Mouse (Mus musculus): ENCODE results near the gene Fam169b. TPM values are rescaled to one million over a fixed set of nuclear protein-coding genes. Genes with fewer than 3 reads are reported as not detected.

The Fam169b gene
- total RNA-seq, 2 experiments from 2014 or later = 1.1 to 2.9 TPM

- no peak for DNase-seq
Measured at GRCm38 (mm10) chr7:68408611-68409010, 135.0 kb downstream of the Fam169b start.

Other genes with a start within 250 kb of the Fam169b start
- gene Pgpep1l, start 9.6 kb upstream of the Fam169b start, total RNA-seq (2021) = 10 to 100 TPM in 1 of 2 experiments, 1 to 10 TPM in 1; 6.6 to 10.7 TPM